Mouse (Mus musculus): ENCODE results near the gene Mthfsd. TPM values are rescaled to one million over a fixed set of nuclear protein-coding genes. Genes with fewer than 3 reads are reported as not detected.

Gene Mthfsd
- polyA plus RNA-seq (2015; fragmentation: Nextera tagmentation; extraction: Ambion mirVana), result 43.4 and 48.7 TPM in 2 replicates

DNA sequence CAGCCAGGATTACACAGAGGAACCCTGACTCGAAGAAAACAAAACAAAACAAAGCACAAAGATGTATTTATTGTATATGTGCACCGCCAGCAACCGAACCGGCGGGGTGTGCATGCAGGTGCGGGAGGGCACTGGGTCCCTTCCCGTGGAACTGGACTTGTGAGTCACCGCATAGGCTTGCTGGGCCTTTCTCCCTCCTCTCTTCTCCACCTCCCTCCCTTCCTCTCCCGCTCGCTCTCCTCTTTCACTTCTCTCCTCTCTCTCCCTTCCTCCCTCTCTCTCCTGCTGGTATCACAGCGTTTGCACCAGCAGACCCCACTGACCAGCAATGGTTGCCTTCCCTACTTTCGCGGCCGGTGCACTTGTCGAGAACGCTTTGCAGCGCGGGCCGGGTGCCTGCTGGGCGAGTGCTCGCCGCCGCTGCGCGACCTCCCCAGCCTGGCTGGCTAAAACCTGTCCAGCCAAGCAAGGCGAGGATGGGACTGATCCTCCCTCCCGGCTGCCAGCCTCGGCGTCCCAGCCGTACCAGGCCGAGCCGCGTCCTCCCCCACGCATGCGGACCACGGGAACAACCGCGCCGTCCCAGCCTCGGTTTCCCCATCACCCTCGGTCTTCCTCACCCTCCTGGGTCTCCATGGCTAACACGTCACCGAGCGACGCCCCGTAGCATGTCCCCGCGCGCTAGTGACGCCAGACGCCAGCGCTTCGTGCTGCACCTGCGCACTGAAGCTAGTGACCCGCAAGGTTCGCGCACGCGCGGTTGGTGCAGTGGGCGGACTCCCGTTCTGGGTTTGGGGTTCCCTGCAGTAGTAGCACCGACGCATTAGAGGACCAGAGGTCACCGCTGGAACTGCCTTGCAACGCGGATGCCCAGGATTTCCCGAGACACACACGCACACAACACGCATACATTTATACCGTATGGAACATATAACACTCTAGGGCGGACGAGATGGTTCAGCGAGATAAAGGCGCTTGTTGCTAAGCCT is at the start of gene Mthfsd:
TSS of gene Mthfsd (minus strand) at position 725 of the 989 bp plus-strand sequence.

GRCm38 (mm10) chr8:121127756-121128375 is 19.7 kb upstream of the Mthfsd start, which contains the start of gene Foxl1:
Gene Foxl1, plus strand, starts transcription at chr8:121127940.

DNA sequence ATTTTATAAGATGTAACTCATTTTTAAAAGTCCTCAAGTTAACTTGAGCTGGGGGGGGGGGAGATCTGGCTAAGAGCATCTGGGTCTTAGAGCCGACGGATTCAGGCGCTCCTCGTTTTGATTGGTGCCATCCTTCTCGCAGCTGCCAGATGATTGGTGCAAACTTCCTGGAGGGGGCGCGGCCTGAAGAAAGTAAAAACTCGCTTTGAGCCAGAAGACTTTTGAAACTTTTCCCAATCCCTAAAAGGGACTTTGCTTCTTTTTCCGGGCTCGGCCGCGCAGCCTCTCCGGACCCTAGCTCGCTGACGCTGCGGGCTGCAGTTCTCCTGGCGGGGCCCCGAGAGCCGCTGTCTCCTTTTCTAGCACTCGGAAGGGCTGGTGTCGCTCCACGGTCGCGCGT is 7.8 kb upstream of the Mthfsd start, which contains the start of gene Foxc2:
TSS of gene Foxc2 (plus strand) at position 224 of the 400 bp plus-strand sequence.

DNA sequence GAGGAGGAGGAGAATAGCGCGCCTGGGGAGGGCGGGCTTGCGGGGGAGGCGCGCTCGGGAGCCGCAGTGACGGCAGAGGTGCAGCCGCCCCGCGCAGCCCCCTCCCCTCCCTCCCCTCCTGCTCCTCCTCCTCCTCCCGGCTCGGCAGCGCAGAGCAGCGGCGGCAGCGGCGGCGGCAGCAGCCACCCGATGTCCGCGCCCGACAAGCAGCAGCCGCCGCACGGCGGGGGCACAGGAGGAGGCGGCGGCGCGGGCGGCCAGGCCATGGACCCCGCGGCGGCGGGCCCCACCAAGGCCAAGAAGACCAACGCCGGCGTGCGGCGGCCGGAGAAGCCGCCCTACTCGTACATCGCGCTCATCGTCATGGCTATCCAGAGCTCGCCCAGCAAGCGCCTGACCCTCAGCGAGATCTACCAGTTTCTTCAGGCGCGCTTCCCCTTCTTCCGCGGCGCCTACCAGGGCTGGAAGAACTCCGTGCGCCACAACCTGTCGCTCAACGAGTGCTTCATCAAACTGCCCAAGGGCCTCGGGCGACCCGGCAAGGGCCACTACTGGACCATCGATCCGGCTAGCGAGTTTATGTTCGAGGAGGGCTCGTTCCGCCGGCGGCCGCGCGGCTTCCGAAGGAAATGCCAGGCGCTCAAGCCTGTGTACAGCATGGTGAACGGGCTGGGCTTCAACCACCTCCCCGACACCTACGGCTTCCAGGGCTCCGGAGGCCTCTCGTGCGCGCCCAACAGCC is 23.8 kb downstream of the Mthfsd start, which contains the start of gene Foxf1:
TSS of gene Foxf1 (plus strand) at position 177 of the 742 bp plus-strand sequence.

Small RNA genes lying within 50 kb of the gene (microRNA-seq; reads per million reads assigned to microRNA genes)
- gene Gm27530, result not detected

Other genes with a start within 250 kb of the Mthfsd start
- 2.0 and 2.8 TPM in 2 replicates for gene Foxf1, start 24.0 kb downstream of the Mthfsd start, polyA plus RNA-seq (2015; fragmentation: Nextera tagmentation; extraction: Ambion mirVana)
- gene Foxc2, start 7.8 kb upstream of the Mthfsd start, polyA plus RNA-seq (2015; fragmentation: Nextera tagmentation; extraction: Ambion mirVana), result 3.6 and 7.0 TPM in 2 replicates
- gene Foxl1, start 19.5 kb upstream of the Mthfsd start, polyA plus RNA-seq (2015; fragmentation: Nextera tagmentation; extraction: Ambion mirVana), result 0.34 TPM in 2 replicates